Mouse (Mus musculus): ENCODE results near the gene 6430550D23Rik.

- TF ChIP-seq CTCF (IDR thresholded peaks at IDR 0.05; ENCODE audit: insufficient read depth, low read depth, low read length): no peak
- TF ChIP-seq POLR2A (IDR thresholded peaks at IDR 0.05; ENCODE audit: insufficient read depth, low read depth, low read length): no peak
Measured at GRCm38 (mm10) chr2:155949362-155949761, 58.4 kb downstream of the 6430550D23Rik start.

All from olfactory bulb, adult 2 months (tissue).